Mouse (Mus musculus) yolk sac, embryonic 10.5 days (tissue): ENCODE results near the gene Adprh.
"Not testable (repeated sequence)": the region's sequence is repeated elsewhere in the genome, so short reads cannot be mapped to it uniquely, and the experiment has no call there.

Experiments used
- DNase-seq: peaks from one replicate; pipeline ENCODE4 v3.0.0-alpha.2; 2017; ENCODE audit warnings: low spot score

The Adprh gene

GRCm38 (mm10) chr16:38452442-38453202 is at the start of gene Adprh:
Adprh (minus strand) TSS chr16:38452703.
- DNase-seq = peak; percentile 91

- no peak for DNase-seq
Measured at GRCm38 (mm10) chr16:38496604-38497140, 44.2 kb upstream of the Adprh start.

- DNase-seq = no peak
Measured at GRCm38 (mm10) chr16:38493890-38494289, 41.4 kb upstream of the Adprh start.

- DNase-seq = no peak
Measured at GRCm38 (mm10) chr16:38492551-38492950, 40.0 kb upstream of the Adprh start.

GRCm38 (mm10) chr16:38483582-38484309 is 31.2 kb upstream of the Adprh start:
- no peak for DNase-seq

GRCm38 (mm10) chr16:38482780-38483562 is 30.5 kb upstream of the Adprh start:
- DNase-seq = no peak

- no peak for DNase-seq
Measured at GRCm38 (mm10) chr16:38481327-38481726, 28.8 kb upstream of the Adprh start.

GRCm38 (mm10) chr16:38478296-38478695 is 25.8 kb upstream of the Adprh start:
- DNase-seq = no peak

- DNase-seq = not testable (repeated sequence)
Measured at GRCm38 (mm10) chr16:38477241-38477608, 24.7 kb upstream of the Adprh start.

- DNase-seq = peak; percentile 55
Measured at GRCm38 (mm10) chr16:38476312-38477240, 24.1 kb upstream of the Adprh start.

GRCm38 (mm10) chr16:38475681-38476311 is 23.3 kb upstream of the Adprh start:
- DNase-seq = no peak

- DNase-seq = no peak
Measured at GRCm38 (mm10) chr16:38474677-38475286, 22.3 kb upstream of the Adprh start.

- no peak for DNase-seq
Measured at GRCm38 (mm10) chr16:38473661-38474060, 21.2 kb upstream of the Adprh start.

GRCm38 (mm10) chr16:38472507-38472873 is 20.0 kb upstream of the Adprh start:
- DNase-seq = no peak

GRCm38 (mm10) chr16:38471697-38472506 is 19.4 kb upstream of the Adprh start:
- no peak for DNase-seq

- DNase-seq = no peak
Measured at GRCm38 (mm10) chr16:38469437-38469836, 16.9 kb upstream of the Adprh start.

GRCm38 (mm10) chr16:38468706-38469018 is 16.2 kb upstream of the Adprh start:
- no peak for DNase-seq

GRCm38 (mm10) chr16:38467917-38468705 is 15.6 kb upstream of the Adprh start:
- no peak for DNase-seq
